Mouse (Mus musculus): ENCODE data around the gene Gab1.

Gene Gab1

GRCm38 (mm10) chr8:80843744-80844434, 36.4 kb downstream of the Gab1 start:
- no peak for DNase-seq (ENCODE audit: low read depth, low spot score)

- no peak for DNase-seq (ENCODE audit: low read depth, low spot score)
Measured at GRCm38 (mm10) chr8:80842514-80842913, 37.8 kb downstream of the Gab1 start.

- DNase-seq (ENCODE audit: low read depth, low spot score) = no peak
Measured at GRCm38 (mm10) chr8:80840090-80840489, 40.2 kb downstream of the Gab1 start.

- no peak for DNase-seq (ENCODE audit: low read depth, low spot score)
Measured at GRCm38 (mm10) chr8:80838199-80838598, 42.1 kb downstream of the Gab1 start.

GRCm38 (mm10) chr8:80835401-80835800, 44.9 kb downstream of the Gab1 start:
- no peak for DNase-seq (ENCODE audit: low read depth, low spot score)

- no peak for DNase-seq (ENCODE audit: low read depth, low spot score)
Measured at GRCm38 (mm10) chr8:80834443-80834842, 45.9 kb downstream of the Gab1 start.

GRCm38 (mm10) chr8:80832534-80832933, 47.8 kb downstream of the Gab1 start:
- no peak for DNase-seq (ENCODE audit: low read depth, low spot score)

- no peak for DNase-seq (ENCODE audit: low read depth, low spot score)
Measured at GRCm38 (mm10) chr8:80831876-80832524, 48.3 kb downstream of the Gab1 start.

GRCm38 (mm10) chr8:80830724-80831566, 49.4 kb downstream of the Gab1 start:
- DNase-seq (ENCODE audit: low read depth, low spot score) = no peak

GRCm38 (mm10) chr8:80830141-80830540, 50.2 kb downstream of the Gab1 start:
- DNase-seq (ENCODE audit: low read depth, low spot score) = no peak

- DNase-seq (ENCODE audit: low read depth, low spot score) = no peak
Measured at GRCm38 (mm10) chr8:80826996-80827395, 53.3 kb downstream of the Gab1 start.

- no peak for DNase-seq (ENCODE audit: low read depth, low spot score)
Measured at GRCm38 (mm10) chr8:80825136-80825535, 55.2 kb downstream of the Gab1 start.

- no peak for DNase-seq (ENCODE audit: low read depth, low spot score)
Measured at GRCm38 (mm10) chr8:80824426-80824825, 55.9 kb downstream of the Gab1 start.

- DNase-seq (ENCODE audit: low read depth, low spot score) = no peak
Measured at GRCm38 (mm10) chr8:80823250-80823649, 57.1 kb downstream of the Gab1 start.

GRCm38 (mm10) chr8:80821367-80822225, 58.7 kb downstream of the Gab1 start:
- no peak for DNase-seq (ENCODE audit: low read depth, low spot score)

- no peak for DNase-seq (ENCODE audit: low read depth, low spot score)
Measured at GRCm38 (mm10) chr8:80818978-80819377, 61.3 kb downstream of the Gab1 start.

GRCm38 (mm10) chr8:80817065-80817464, 63.3 kb downstream of the Gab1 start:
- DNase-seq (ENCODE audit: low read depth, low spot score) = no peak

- no peak for DNase-seq (ENCODE audit: low read depth, low spot score)
Measured at GRCm38 (mm10) chr8:80815179-80815578, 65.1 kb downstream of the Gab1 start.

- no peak for DNase-seq (ENCODE audit: low read depth, low spot score)
Measured at GRCm38 (mm10) chr8:80814087-80814791, 66.1 kb downstream of the Gab1 start.

- DNase-seq (ENCODE audit: low read depth, low spot score) = peak; percentile 28
Measured at GRCm38 (mm10) chr8:80813439-80813838, 66.9 kb downstream of the Gab1 start.

- DNase-seq (ENCODE audit: low read depth, low spot score) = no peak
Measured at GRCm38 (mm10) chr8:80811591-80811991, 68.7 kb downstream of the Gab1 start.
